Mouse (Mus musculus): ENCODE measurements at regions not wholly inside any gene's neighbourhood (a gene's known extent, or its start where the extent isn't known, plus 50 kb on each side); places are given as distances from the start of the nearest gene placed in this dataset.
"Not testable (repeated sequence)": the region's sequence is repeated elsewhere in the genome, so short reads cannot be mapped to it uniquely, and the experiment has no call there.

GRCm38 (mm10) chr1:186000066-186000465 is 117.0 kb downstream of the Lyplal1 start:
- not testable (repeated sequence) for H3K27ac ChIP-seq (ENCODE audit: low read depth, low read length); H3K9ac ChIP-seq (ENCODE audit: low read length); H3K27me3 ChIP-seq (ENCODE audit: control insufficient read depth, insufficient read depth, low read length); DNase-seq (ENCODE audit: low spot score); H3K9me3 ChIP-seq (ENCODE audit: control insufficient read depth, low read length); H3K4me2 ChIP-seq (ENCODE audit: low read depth, low read length, severe bottlenecking); H3K4me1 ChIP-seq (replicated peaks; ENCODE audit: control insufficient read depth, insufficient read depth, low read length); H3K36me3 ChIP-seq (ENCODE audit: control insufficient read depth, insufficient read depth, low read length); H3K4me3 ChIP-seq (ENCODE audit: low read depth, low read length); ATAC-seq (replicated peaks; ENCODE audit: low FRiP score)
- WGBS: 93% methylated on average over 1 of the region's 1 CpGs

GRCm38 (mm10) chr1:186013413-186013812 is 103.7 kb downstream of the Lyplal1 start:
- no peak for DNase-seq (ENCODE audit: low spot score)
- Histone ChIP-seq H3K9ac (ENCODE audit: low read length) (no peak overlapping the region), H3K36me3 (ENCODE audit: control insufficient read depth, insufficient read depth, low read length) (no peaks in the 10 kb centered on the region), H3K4me3 (ENCODE audit: low read depth, low read length) (no peak overlapping the region), H3K27ac (ENCODE audit: low read depth, low read length) (no peak overlapping the region), H3K4me1 (replicated peaks; ENCODE audit: control insufficient read depth, insufficient read depth, low read length) (no peaks in the 10 kb centered on the region), H3K27me3 (ENCODE audit: control insufficient read depth, insufficient read depth, low read length) (no peaks in the 10 kb centered on the region), H3K9me3 (ENCODE audit: control insufficient read depth, low read length) (no peaks in the 10 kb centered on the region), H3K4me2 (ENCODE audit: low read depth, low read length, severe bottlenecking) (no peak overlapping the region)
- ATAC-seq (replicated peaks; ENCODE audit: low FRiP score): no peak
- 79% methylated on average over 1 of the region's 1 CpGs for WGBS

DNA sequence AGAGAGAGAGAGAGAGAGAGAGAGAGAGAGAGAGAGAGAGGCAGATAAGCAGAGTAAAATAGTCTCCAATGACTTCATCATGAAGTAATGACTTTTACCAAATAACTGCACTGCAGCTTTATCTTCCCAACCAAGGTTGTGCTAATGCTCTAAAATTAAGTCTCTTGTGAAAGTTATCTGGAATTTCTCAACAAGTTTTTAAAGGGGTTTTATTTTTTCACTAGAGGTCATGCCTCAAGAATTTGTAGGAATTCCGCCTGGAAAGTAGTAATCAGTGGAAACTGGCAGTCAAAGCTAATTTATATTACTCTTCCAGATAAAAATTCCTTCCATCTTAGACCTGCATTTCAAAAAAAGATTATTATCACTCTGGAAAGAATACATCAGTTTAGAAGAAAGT is 102.9 kb downstream of the Lyplal1 start:
- Histone ChIP-seq H3K9me3 (ENCODE audit: control insufficient read depth, low read length) (no peaks in the 10 kb centered on the region), H3K27me3 (ENCODE audit: control insufficient read depth, insufficient read depth, low read length) (no peaks in the 10 kb centered on the region), H3K27ac (ENCODE audit: low read depth, low read length) (no peak overlapping the region), H3K4me3 (ENCODE audit: low read depth, low read length) (no peak overlapping the region), H3K36me3 (ENCODE audit: control insufficient read depth, insufficient read depth, low read length) (no peaks in the 10 kb centered on the region), H3K9ac (ENCODE audit: low read length) (no peak overlapping the region), H3K4me2 (ENCODE audit: low read depth, low read length, severe bottlenecking) (no peak overlapping the region), H3K4me1 (replicated peaks; ENCODE audit: control insufficient read depth, insufficient read depth, low read length) (no peaks in the 10 kb centered on the region)
- DNase-seq (ENCODE audit: low spot score) (no peak), ATAC-seq (replicated peaks; ENCODE audit: low FRiP score) (no peak)
- WGBS: 84% methylated on average over 1 of the region's 1 CpGs

- WGBS: 80% methylated on average over 8 of the region's 8 CpGs
- no peak for DNase-seq (ENCODE audit: low spot score)
- no peak overlapping the region for H3K9ac ChIP-seq (ENCODE audit: low read length)
- no peak overlapping the region for H3K4me3 ChIP-seq (ENCODE audit: low read depth, low read length)
- H3K27me3 ChIP-seq (ENCODE audit: control insufficient read depth, insufficient read depth, low read length): no peaks in the 10 kb centered on the region
- no peaks in the 10 kb centered on the region for H3K36me3 ChIP-seq (ENCODE audit: control insufficient read depth, insufficient read depth, low read length)
- H3K9me3 ChIP-seq (ENCODE audit: control insufficient read depth, low read length): no peaks in the 10 kb centered on the region
- H3K27ac ChIP-seq (ENCODE audit: low read depth, low read length): no peak overlapping the region
- no peaks in the 10 kb centered on the region for H3K4me1 ChIP-seq (replicated peaks; ENCODE audit: control insufficient read depth, insufficient read depth, low read length)
- H3K4me2 ChIP-seq (ENCODE audit: low read depth, low read length, severe bottlenecking): no peak overlapping the region
- no peak for ATAC-seq (replicated peaks; ENCODE audit: low FRiP score)
Observed at GRCm38 (mm10) chr1:186015831-186016561, 101.1 kb downstream of the Lyplal1 start.

DNA sequence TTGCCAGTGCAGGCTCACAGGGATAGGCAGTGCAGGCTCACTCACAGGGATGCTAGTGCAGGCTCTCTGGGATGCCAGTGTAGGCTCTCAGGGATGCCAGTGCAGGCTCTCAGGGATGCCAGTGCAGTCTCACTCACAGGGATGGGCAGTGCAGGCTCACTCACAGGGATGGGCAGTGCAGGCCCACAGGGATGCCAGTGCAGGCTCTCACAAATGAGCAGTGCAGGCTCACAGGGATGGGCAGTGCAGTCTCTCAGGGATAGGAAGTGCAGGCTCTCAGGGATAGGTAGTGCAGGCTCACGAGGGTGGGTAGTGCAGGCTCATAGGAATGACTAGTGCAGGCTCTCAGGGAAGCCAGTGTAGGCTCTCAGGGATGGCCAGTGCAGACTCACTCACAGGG is 99.6 kb downstream of the Lyplal1 start:
- DNase-seq (ENCODE audit: low spot score) (no peak), ATAC-seq (replicated peaks; ENCODE audit: low FRiP score) (no peak)
- Histone ChIP-seq H3K4me1 (replicated peaks; ENCODE audit: control insufficient read depth, insufficient read depth, low read length) (no peaks in the 10 kb centered on the region), H3K27ac (ENCODE audit: low read depth, low read length) (no peak overlapping the region), H3K4me3 (ENCODE audit: low read depth, low read length) (no peak overlapping the region), H3K9me3 (ENCODE audit: control insufficient read depth, low read length) (no peaks in the 10 kb centered on the region), H3K36me3 (ENCODE audit: control insufficient read depth, insufficient read depth, low read length) (no peaks in the 10 kb centered on the region), H3K4me2 (ENCODE audit: low read depth, low read length, severe bottlenecking) (no peak overlapping the region), H3K27me3 (ENCODE audit: control insufficient read depth, insufficient read depth, low read length) (no peaks in the 10 kb centered on the region), H3K9ac (ENCODE audit: low read length) (no peak overlapping the region)
- 76% methylated on average over 1 of the region's 1 CpGs for WGBS

- ATAC-seq (replicated peaks; ENCODE audit: low FRiP score) (no peak), DNase-seq (ENCODE audit: low spot score) (no peak)
- WGBS: 88% methylated on average over 5 of the region's 5 CpGs
- H3K4me2 ChIP-seq (ENCODE audit: low read depth, low read length, severe bottlenecking): no peak overlapping the region
- no peaks in the 10 kb centered on the region for H3K36me3 ChIP-seq (ENCODE audit: control insufficient read depth, insufficient read depth, low read length)
- H3K27me3 ChIP-seq (ENCODE audit: control insufficient read depth, insufficient read depth, low read length): no peaks in the 10 kb centered on the region
- H3K4me1 ChIP-seq (replicated peaks; ENCODE audit: control insufficient read depth, insufficient read depth, low read length): no peaks in the 10 kb centered on the region
- H3K9ac ChIP-seq (ENCODE audit: low read length): no peak overlapping the region
- no peak overlapping the region for H3K4me3 ChIP-seq (ENCODE audit: low read depth, low read length)
- no peak overlapping the region for H3K27ac ChIP-seq (ENCODE audit: low read depth, low read length)
- H3K9me3 ChIP-seq (ENCODE audit: control insufficient read depth, low read length): no peaks in the 10 kb centered on the region
Observed at GRCm38 (mm10) chr1:186019511-186019910, 97.6 kb downstream of the Lyplal1 start.

DNA sequence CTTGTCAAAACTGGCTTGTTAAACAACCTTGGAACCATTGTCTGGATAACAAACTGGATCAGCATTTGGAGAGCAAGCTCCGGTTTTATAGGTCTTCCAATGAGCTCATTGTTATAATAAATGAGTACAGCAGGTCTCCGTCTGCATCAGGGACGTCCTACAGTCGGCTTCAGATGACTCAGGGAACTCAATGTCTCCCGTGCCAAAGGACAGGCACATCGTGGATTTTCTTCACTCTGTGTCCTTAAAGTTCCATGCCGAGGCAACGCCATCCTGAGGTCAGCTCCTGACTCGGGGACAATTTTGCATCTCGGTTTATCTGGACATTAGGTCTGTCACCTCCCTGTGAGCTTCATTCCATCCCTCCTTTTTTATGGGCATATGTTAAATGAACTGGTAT is 85.2 kb downstream of the Lyplal1 start:
- Histone ChIP-seq H3K4me2 (ENCODE audit: low read depth, low read length, severe bottlenecking) (no peak overlapping the region), H3K36me3 (ENCODE audit: control insufficient read depth, insufficient read depth, low read length) (no peaks in the 10 kb centered on the region)
- WGBS: 77% methylated on average over 10 of the region's 10 CpGs

DNA sequence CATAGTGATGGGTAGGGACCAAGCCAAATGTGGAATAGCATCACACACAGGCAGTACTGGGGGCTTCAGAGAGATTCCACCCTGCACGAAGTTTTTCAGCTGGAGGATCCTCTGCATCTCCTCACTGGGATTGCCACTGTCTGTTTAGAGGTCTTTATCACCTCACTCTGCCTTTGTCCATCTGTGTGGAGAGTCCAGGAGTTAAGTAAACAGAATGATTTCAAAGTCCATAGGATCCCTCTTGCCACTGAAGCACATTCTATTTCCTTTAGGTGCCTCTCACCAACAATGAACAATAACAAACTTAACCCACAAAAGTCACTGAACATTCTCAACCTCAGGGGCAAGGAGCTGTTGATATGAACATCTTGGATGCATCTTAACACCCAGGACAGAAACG is 82.7 kb downstream of the Lyplal1 start:
- WGBS: 79% methylated on average over 2 of the region's 2 CpGs
- ATAC-seq (replicated peaks; ENCODE audit: low FRiP score): no peak
- H3K4me1 ChIP-seq (replicated peaks; ENCODE audit: control insufficient read depth, insufficient read depth, low read length): no peaks in the 10 kb centered on the region

More for the DNA sequence above, 85.2 kb downstream of the Lyplal1 start:
- DNase-seq (ENCODE audit: low spot score): no peak
- Histone ChIP-seq H3K27me3 (ENCODE audit: control insufficient read depth, insufficient read depth, low read length) (no peaks in the 10 kb centered on the region), H3K4me1 (replicated peaks; ENCODE audit: control insufficient read depth, insufficient read depth, low read length) (no peaks in the 10 kb centered on the region), H3K27ac (ENCODE audit: low read depth, low read length) (no peak overlapping the region), H3K9me3 (ENCODE audit: control insufficient read depth, low read length) (no peaks in the 10 kb centered on the region), H3K4me3 (ENCODE audit: low read depth, low read length) (no peak overlapping the region), H3K9ac (ENCODE audit: low read length) (no peak overlapping the region)
- no peak for ATAC-seq (replicated peaks; ENCODE audit: low FRiP score)

More for the DNA sequence above, 82.7 kb downstream of the Lyplal1 start:
- DNase-seq (ENCODE audit: low spot score): no peak
- no peak overlapping the region for H3K4me3 ChIP-seq (ENCODE audit: low read depth, low read length)
- H3K27ac ChIP-seq (ENCODE audit: low read depth, low read length): no peak overlapping the region
- H3K4me2 ChIP-seq (ENCODE audit: low read depth, low read length, severe bottlenecking): no peak overlapping the region
- no peaks in the 10 kb centered on the region for H3K9me3 ChIP-seq (ENCODE audit: control insufficient read depth, low read length)
- H3K27me3 ChIP-seq (ENCODE audit: control insufficient read depth, insufficient read depth, low read length): no peaks in the 10 kb centered on the region
- H3K36me3 ChIP-seq (ENCODE audit: control insufficient read depth, insufficient read depth, low read length): no peaks in the 10 kb centered on the region
- H3K9ac ChIP-seq (ENCODE audit: low read length): no peak overlapping the region

Measured in forebrain, embryonic 11.5 days (tissue).